Mouse (Mus musculus) lung, postnatal 0 days (tissue): ENCODE data around the gene Krtdap.

Experiments used
- CTCF ChIP-seq: IDR thresholded peaks from 2 replicates; pipeline ENCODE4 v1.5.1; 2016; ENCODE audit warnings: antibody characterized with exemption, mild to moderate bottlenecking
- EP300 ChIP-seq: IDR thresholded peaks from 2 replicates; pipeline ENCODE4 v1.6.1; 2016; ENCODE audit warnings: antibody characterized with exemption, mild to moderate bottlenecking, control low read depth

- TF ChIP-seq CTCF (no peak), EP300 (no peak)
Observed at GRCm38 (mm10) chr7:30785721-30786546, 1.8 kb upstream of the Krtdap start.
